In genomic region chr3:58671616-58672250, GRCm38 (mm10) we compare ENCODE assay signal across 16 mouse cellular contexts. TPM values are rescaled to one million over a fixed set of nuclear protein-coding genes. Genes with fewer than 3 reads are reported as not detected.
DNase-seq lines count a peak whose midpoint lies in the region; ATAC-seq and TF ChIP-seq lines count a peak whose summit lies in the region.
"Had no signal": no experiment of that assay in that cellular context is flagged by ENCODE, and none has a peak within 500 bp of the region (broad histone marks: within the 10 kb centered on the region; RNA-seq: fewer than 3 reads in every experiment).

No protein-coding gene starts in this region.

- H3K4me1 ChIP-seq in lung, postnatal 0 days (ENCODE audit: insufficient read depth, low read depth, low read length) = no peaks in the 10 kb centered on the region
- peaks cover 23% of the 10 kb centered on the region for H3K4me1 ChIP-seq in bone marrow macrophage, adult 2 months (ENCODE audit: control insufficient read depth, insufficient read depth, low read length)

- no peak overlapping the region for H3K9ac ChIP-seq in lung, postnatal 0 days (replicated peaks; ENCODE audit: low read depth)
- H3K9ac ChIP-seq: embryonic facial prominence, embryonic 12.5 days; liver, embryonic 15.5 days had no signal

- no peak overlapping the region for H3K4me2 ChIP-seq in lung, postnatal 0 days (replicated peaks; ENCODE audit: low read depth, low read length)
- H3K4me2 ChIP-seq: embryonic facial prominence, embryonic 12.5 days; liver, embryonic 15.5 days had no signal

- DNase-seq in heart, postnatal 14 days = peak; percentile 12 to 25
- no peak for DNase-seq in heart, postnatal 25 days (ENCODE audit: low spot score)
- DNase-seq in lung, postnatal 36 days = peak; percentile 27
- no peak for DNase-seq in lung, postnatal 0 days (ENCODE audit: low spot score)
- DNase-seq in thymus, postnatal 10 days (ENCODE audit: low spot score in 2 of 2) = no peak
- DNase-seq in frontal cortex, postnatal 25 days (ENCODE audit: low spot score in 2 of 2) = no peak
- DNase-seq: thymus, adult 2 months had no signal

- no peak for ATAC-seq in lung, postnatal 0 days
- ATAC-seq in neutrophil, adult 5-6 weeks (ENCODE audit: extremely low read depth, insufficient number of reproducible peaks, low FRiP score, poor library complexity, severe bottlenecking) = peak; percentile 61; the same call in 1 of the 2 replicates

- intact Hi-C loops in heart, postnatal 14 days (cut with DNase I) = no loop called here
- intact Hi-C loops in heart, postnatal 25 days (cut with DNase I) = no loop called here

- H3K27me3 ChIP-seq in lung, postnatal 0 days (replicated peaks; ENCODE audit: insufficient read depth, low read length) = no peaks in the 10 kb centered on the region
- H3K27me3 ChIP-seq: embryonic facial prominence, embryonic 12.5 days; liver, embryonic 15.5 days had no signal

- no peak for TF ChIP-seq POLR2A in bone marrow macrophage, adult 2 months (IDR thresholded peaks at IDR 0.05; ENCODE audit: borderline replicate concordance, low read depth, low read length)

- no peak overlapping the region for H3K27ac ChIP-seq in lung, postnatal 0 days (ENCODE audit: low read length)
- peak overlapping the region; percentile 31 for H3K27ac ChIP-seq in bone marrow macrophage, adult 2 months (ENCODE audit: insufficient read depth, low read depth, low read length)
- H3K27ac ChIP-seq: embryonic facial prominence, embryonic 12.5 days; layer of hippocampus, adult 2 months; liver, embryonic 15.5 days had no signal

- peaks cover 7% of the 10 kb centered on the region; the same call in 1 of the 2 replicates for H3K36me3 ChIP-seq in lung, postnatal 0 days (ENCODE audit: insufficient read depth, low read length)

- 26% methylated on average over 6 of the region's 6 CpGs for WGBS in lung, postnatal 0 days

- no peak for TF ChIP-seq EP300 in lung, postnatal 0 days (IDR thresholded peaks at IDR 0.05)

- no peak overlapping the region for H3K4me3 ChIP-seq in lung, postnatal 0 days (ENCODE audit: low read depth, low read length)
- no peak overlapping the region for H3K4me3 ChIP-seq in bone marrow macrophage, adult 2 months (ENCODE audit: insufficient read depth, low read length)
- H3K4me3 ChIP-seq: embryonic facial prominence, embryonic 12.5 days; layer of hippocampus, adult 2 months; liver, embryonic 15.5 days had no signal

- no peaks in the 10 kb centered on the region for H3K9me3 ChIP-seq in lung, postnatal 0 days (ENCODE audit: low read length)
- H3K9me3 ChIP-seq: embryonic facial prominence, embryonic 12.5 days; liver, embryonic 15.5 days had no signal

- TF ChIP-seq CTCF in lung, postnatal 0 days (IDR thresholded peaks at IDR 0.05) = no peak
- no peak for TF ChIP-seq CTCF in bone marrow macrophage, adult 2 months (IDR thresholded peaks at IDR 0.05; ENCODE audit: low read depth, low read length)

RNA-seq across cellular contexts. Expression of gene Siah2, which starts 20.5 kb away (rescaled TPM):
- total RNA-seq in heart, postnatal 14 days (2021) = 10 to 100 TPM; 13.9 to 14.2 TPM
- total RNA-seq in heart, postnatal 25 days (2021) = 10 to 100 TPM in 1 of 2 experiments, 1 to 10 TPM in 1; 8.4 to 11.5 TPM
- 3.9 and 4.1 TPM in 2 replicates for polyA plus RNA-seq in lung, postnatal 0 days (2015; fragmentation: Nextera tagmentation; extraction: Ambion mirVana)
- 10.9 and 13.8 TPM in 2 replicates for polyA plus RNA-seq in bone marrow macrophage, adult 2 months (2012; ENCODE audit: insufficient read depth, insufficient read length, missing spikeins)
- 12.7 and 14.7 TPM in 2 replicates for total RNA-seq in neutrophil, adult 5-6 weeks (2017)

RNA-seq across cellular contexts. Expression of gene Erich6, which starts 34.7 kb away (rescaled TPM):
- under 1 TPM in 1 of 2 experiments, not detected in 1; 0.10 TPM for total RNA-seq in heart, postnatal 14 days (2021)
- total RNA-seq in heart, postnatal 25 days (2021) = not detected
- polyA plus RNA-seq in lung, postnatal 0 days (2015; fragmentation: Nextera tagmentation; extraction: Ambion mirVana) = 0.06 TPM in 1 of 2 replicates, not detected in the other
- polyA plus RNA-seq in bone marrow macrophage, adult 2 months (2012; ENCODE audit: insufficient read depth, insufficient read length, missing spikeins) = not detected in 2 replicates
- not detected in 2 replicates for total RNA-seq in neutrophil, adult 5-6 weeks (2017)
- total RNA-seq: megakaryocyte-erythroid progenitor cell, adult 5-6 weeks had no signal
- polyA plus RNA-seq: embryonic facial prominence, embryonic 12.5 days; forebrain, embryonic 11.5 days; heart, postnatal 0 days; liver, embryonic 15.5 days; small intestine, adult 2 months; thymus, adult 2 months had no signal

Comparison
In these comparisons a context has a peak if more than half of its experiments do, and no peak if none do; other contexts are left out.
1. DNase-seq: peak in heart, postnatal 14 days (2 of 2) and lung, postnatal 36 days (single experiment); none in heart, postnatal 25 days (single experiment), lung, postnatal 0 days (single experiment), thymus, postnatal 10 days (0 of 2) and frontal cortex, postnatal 25 days (0 of 2).